Mouse (Mus musculus) liver, adult 2 months (tissue): ENCODE data around the gene Rnf183.

Source experiments
- CTCF ChIP-seq: fragments of 200-500 bp; IDR thresholded peaks from 2 replicates; pipeline ENCODE4 v1.5.1; 2011; ENCODE audit warnings: low read depth, low read length, control low read depth
- POLR2A ChIP-seq: fragments of 200-500 bp; IDR thresholded peaks from 2 replicates; pipeline ENCODE4 v1.6.1; 2011; ENCODE audit warnings: low read length, control low read depth; ENCODE audit not compliant: insufficient read depth; ENCODE audit errors: extremely low read depth

DNA sequence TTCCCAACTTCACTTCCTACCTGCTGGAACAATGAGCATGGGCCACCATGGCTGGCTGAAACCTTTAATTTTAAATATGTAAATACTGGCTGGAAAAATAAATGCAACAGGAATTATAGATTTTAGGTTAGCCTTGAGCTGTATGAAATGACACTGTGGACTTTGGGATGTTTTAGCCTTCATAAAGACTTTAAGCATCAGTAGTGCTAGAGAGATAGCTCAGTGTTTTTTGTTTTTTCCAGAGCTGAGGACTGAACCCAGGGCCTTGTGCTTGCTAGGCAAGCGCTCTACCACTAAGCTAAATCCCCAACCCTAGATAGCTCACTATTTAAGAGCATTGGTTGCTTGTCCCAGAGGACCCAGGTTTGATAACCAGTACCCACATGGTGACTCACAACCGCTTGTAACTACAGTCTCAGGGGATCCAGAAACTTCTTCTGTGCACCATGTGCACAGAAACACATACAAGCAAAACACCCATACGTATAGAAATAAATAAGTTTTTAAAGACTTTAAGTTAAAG lies 2.3 kb upstream of the Rnf183 start:
- TF ChIP-seq CTCF, result no peak
- TF ChIP-seq POLR2A, result no peak
